Mouse (Mus musculus) myocyte (in vitro differentiated cells): ENCODE results near the gene Antxr1.

Source experiments
- E2F4 ChIP-seq: IDR thresholded peaks from one replicate; pipeline ENCODE4 v1.6.1; 2011; ENCODE audit warnings: mild to moderate bottlenecking, control low read depth, moderate library complexity; ENCODE audit not compliant: insufficient read depth
- MAX ChIP-seq: IDR thresholded peaks from one replicate; pipeline ENCODE4 v1.6.1; 2011; ENCODE audit warnings: low read depth, mild to moderate bottlenecking, control low read depth
- MYOG ChIP-seq, 3 experiments: IDR thresholded peaks; one replicate each; pipeline ENCODE4 v1.6.1; 2011; ENCODE audit warnings: control low read depth in 2 of 3, low read depth in 2 of 3, mild to moderate bottlenecking in 2 of 3; ENCODE audit not compliant: insufficient read length in 2 of 3, control insufficient read depth in 1 of 3, insufficient read depth in 1 of 3
- POLR2A ChIP-seq: IDR thresholded peaks from one replicate; pipeline ENCODE4 v1.6.1; 2011; ENCODE audit warnings: low read depth, mild to moderate bottlenecking, control low read depth, moderate library complexity; ENCODE audit not compliant: insufficient read length
- TCF12 ChIP-seq: IDR thresholded peaks from one replicate; pipeline ENCODE4 v1.6.1; 2011; ENCODE audit warnings: mild to moderate bottlenecking, control low read depth; ENCODE audit not compliant: poor library complexity, insufficient read depth, severe bottlenecking

DNA sequence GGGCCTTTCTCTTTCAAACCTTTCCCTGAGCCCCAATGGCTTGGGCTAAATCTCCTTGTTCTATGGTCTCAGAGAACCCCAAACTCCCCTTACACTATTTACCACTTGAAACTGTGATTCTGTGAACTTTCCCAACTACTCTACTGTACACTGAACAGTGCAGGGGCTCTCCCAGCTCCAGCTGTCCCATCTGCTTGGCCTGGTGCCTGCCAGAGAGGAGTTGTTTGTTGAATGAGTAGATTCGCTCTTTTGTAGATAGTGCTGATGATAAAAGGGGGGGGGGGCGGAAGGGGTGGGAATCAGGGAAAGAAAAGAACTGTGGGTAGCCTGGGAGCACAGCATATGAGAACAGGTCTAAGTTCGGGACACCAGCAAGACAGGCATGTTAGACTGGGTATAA, 164.2 kb downstream of the Antxr1 start:
- no peak for TF ChIP-seq POLR2A
- no peak for TF ChIP-seq TCF12
- TF ChIP-seq MYOG (IDR thresholded peaks at IDR 0.05; ENCODE audit: control insufficient read depth in 1 of 3, insufficient read depth in 1 of 3, insufficient read length in 2 of 3, low read depth in 2 of 3), result no peak
- no peak for TF ChIP-seq MAX
- no peak for TF ChIP-seq E2F4
